Mouse (Mus musculus): ENCODE results near the gene 9030612E09Rik.

The 9030612E09Rik gene

GRCm38 (mm10) chr10:43174326-43175155 is at the start of gene 9030612E09Rik, which contains the start of gene Sobp:
9030612E09Rik (plus strand) TSS chr10:43174704.
Sobp (minus strand) TSS chr10:43174530.
- DNase-seq (ENCODE audit: low read depth, low spot score): no peak

- no peak for DNase-seq (ENCODE audit: low read depth, low spot score)
These were observed 45.8 kb upstream of the 9030612E09Rik start for GRCm38 (mm10) chr10:43128750-43129149.

GRCm38 (mm10) chr10:43134027-43134426 is 40.5 kb upstream of the 9030612E09Rik start:
- DNase-seq (ENCODE audit: low read depth, low spot score): no peak

DNA sequence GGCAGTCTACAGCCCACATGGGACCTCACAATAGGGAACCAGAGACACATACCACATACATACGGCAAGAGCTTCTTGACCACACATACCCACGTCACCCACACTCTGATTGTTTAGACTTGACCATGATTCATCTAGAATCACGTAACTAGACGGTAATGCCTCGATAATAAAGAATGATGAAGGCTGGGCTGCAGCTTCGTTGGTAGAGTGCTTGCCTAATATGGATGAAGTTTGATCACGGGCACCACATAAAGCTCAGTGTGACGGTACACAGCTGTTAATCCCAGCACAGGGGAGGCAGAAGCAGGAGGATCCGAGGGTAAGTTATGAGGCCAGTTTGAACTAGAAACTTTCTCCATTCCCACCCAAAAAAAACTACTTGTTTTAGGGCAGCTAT is 31.3 kb upstream of the 9030612E09Rik start:
- DNase-seq (ENCODE audit: low read depth, low spot score): peak; percentile 4

GRCm38 (mm10) chr10:43148456-43148855 is 26.0 kb upstream of the 9030612E09Rik start:
- no peak for DNase-seq (ENCODE audit: low read depth, low spot score)

GRCm38 (mm10) chr10:43152643-43153042 is 21.9 kb upstream of the 9030612E09Rik start:
- DNase-seq (ENCODE audit: low read depth, low spot score): no peak

GRCm38 (mm10) chr10:43155046-43155560 is 19.4 kb upstream of the 9030612E09Rik start:
- no peak for DNase-seq (ENCODE audit: low read depth, low spot score)

DNA sequence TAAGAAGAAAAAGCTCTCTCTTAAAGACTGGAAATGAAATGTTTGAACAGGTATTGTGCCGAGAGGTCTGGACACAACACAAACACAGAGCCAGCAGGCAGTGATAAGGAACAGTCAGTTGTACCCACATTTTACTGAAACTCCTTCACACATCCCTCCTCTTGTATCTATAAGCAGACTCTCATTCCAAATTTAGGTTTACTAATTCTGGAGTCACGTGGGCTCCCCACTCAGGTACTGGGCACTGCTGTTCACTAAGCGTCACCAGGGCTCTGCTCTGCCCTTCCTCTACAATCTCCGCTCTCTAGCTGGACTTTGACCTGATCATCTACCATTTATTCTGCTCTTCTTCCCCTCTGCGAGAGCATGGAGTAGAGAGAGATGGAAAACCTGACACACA is 15.6 kb upstream of the 9030612E09Rik start:
- no peak for DNase-seq (ENCODE audit: low read depth, low spot score)

DNA sequence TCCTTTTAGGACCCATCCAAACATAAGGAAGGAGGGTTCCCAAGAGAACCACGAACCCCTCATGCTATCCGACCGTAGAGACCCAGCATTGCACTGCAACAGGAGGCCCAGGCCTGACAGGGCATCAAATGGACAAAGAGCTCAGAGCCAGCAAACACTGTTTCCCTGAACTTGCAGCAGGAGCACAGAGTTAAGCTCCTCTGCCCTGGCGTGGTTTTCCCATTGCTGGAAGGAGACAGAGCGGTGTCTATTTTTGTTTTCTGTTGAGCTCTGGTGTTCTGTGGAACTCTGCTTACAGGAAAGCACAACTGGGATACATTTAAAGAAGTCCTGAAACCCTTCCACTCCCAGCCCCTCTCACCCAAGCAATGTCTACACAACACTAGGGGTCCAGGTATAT is 15.2 kb upstream of the 9030612E09Rik start:
- DNase-seq (ENCODE audit: low read depth, low spot score): no peak

DNA sequence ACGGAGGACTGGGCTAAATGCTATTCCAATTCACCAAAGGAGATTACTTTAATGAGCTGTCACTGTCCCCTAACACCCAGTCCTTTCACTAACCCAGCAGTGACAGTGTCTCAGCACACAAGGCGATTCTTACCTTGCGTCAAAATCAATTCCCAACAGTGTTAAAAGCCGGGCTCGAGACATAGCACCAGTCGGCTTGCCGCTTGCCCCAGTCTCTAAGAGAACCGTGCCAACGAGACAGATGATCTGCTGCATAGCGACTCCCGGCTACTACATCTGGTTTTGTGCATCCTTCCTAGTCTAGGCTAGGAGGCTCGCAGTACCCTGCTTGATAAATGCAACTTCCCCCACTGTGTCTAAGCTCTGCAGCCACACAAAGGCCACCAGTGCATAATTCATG is 12.2 kb upstream of the 9030612E09Rik start:
- no peak for DNase-seq (ENCODE audit: low read depth, low spot score)

- no peak for DNase-seq (ENCODE audit: low read depth, low spot score)
These were observed 10.1 kb upstream of the 9030612E09Rik start for GRCm38 (mm10) chr10:43164406-43164805.

DNA sequence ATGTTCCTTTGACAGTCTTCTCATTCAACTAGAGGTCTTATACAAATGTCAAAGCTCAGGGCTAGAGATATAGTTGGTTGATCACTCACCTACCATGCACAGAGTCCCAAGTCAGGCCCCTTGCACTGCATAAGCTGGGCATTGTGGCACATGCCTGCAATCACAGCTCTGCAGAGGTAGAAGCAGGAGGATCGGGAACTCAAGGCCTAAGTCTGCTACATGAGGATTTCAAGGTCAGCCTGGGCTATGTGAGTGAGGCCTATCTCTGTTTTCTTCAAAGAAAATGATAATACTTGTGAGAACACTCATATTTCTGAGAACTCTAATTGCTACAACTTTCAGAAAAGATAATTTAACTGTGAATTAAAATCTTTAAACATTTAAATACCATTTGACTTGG is 8.4 kb upstream of the 9030612E09Rik start:
- no peak for DNase-seq (ENCODE audit: low read depth, low spot score)

DNA sequence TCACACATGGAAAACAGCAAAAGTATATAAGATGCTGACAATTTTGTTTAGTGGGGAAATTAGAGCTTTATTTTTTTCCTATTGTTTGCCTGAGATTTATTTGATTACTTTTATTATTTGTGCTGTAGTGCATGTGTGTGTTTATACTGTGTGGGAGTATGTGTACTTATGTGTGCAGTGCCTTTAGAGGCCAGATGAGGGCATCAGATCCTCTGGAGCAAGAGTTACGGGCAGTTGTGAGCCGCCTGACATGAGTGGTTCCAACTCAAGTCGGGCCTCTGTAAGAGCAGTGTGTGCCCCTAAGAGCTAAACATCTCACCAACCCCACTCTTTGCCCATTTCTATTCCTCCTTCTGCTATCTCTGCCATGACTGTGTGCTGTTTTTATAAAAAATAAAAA is 7.7 kb upstream of the 9030612E09Rik start:
- DNase-seq (ENCODE audit: low read depth, low spot score): no peak

DNA sequence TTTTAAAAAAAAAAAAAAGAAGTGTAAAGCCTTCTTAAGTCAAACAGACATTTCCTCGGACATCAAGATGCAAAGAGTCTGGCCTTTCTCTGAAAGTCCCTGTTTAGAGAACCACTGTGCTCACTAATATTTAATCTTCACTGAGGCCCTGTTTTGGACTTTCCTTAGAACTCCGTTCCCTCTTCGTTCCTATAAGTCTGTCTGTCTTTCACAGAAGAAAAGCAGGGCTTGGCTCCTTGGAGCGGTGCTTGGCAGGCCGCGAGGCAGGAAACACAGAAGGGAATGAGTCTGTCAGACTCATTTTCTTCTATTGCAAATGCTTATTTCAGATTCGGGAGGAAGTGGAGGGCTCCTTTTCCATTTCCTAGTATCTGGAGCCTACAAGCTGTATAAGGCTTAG is 5.7 kb upstream of the 9030612E09Rik start:
- no peak for DNase-seq (ENCODE audit: low read depth, low spot score)

GRCm38 (mm10) chr10:43171106-43171505 is 3.4 kb upstream of the 9030612E09Rik start:
- no peak for DNase-seq (ENCODE audit: low read depth, low spot score)

- DNase-seq (ENCODE audit: low read depth, low spot score): peak; percentile 3
These were observed 2.4 kb upstream of the 9030612E09Rik start for GRCm38 (mm10) chr10:43172066-43172465.

DNA sequence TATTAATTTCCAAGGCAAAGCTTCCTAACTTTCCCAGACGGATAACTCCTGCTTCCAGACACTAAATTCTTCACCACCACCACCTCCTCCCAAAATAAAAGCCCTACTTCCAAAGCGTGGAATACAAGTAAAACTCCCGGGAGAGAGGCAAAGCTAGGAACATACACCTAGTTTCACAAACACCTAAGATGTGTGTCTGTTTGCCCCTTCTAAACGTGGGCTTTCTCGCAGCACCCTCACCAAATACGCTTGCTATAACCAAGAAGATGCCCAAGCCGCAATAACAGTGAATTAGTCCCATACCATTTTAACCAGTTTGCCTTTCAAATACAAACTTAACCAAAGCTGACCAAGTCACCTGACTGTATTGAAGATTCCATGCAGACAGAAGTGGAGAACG is 1.9 kb upstream of the 9030612E09Rik start:
- DNase-seq (ENCODE audit: low read depth, low spot score): no peak

DNA sequence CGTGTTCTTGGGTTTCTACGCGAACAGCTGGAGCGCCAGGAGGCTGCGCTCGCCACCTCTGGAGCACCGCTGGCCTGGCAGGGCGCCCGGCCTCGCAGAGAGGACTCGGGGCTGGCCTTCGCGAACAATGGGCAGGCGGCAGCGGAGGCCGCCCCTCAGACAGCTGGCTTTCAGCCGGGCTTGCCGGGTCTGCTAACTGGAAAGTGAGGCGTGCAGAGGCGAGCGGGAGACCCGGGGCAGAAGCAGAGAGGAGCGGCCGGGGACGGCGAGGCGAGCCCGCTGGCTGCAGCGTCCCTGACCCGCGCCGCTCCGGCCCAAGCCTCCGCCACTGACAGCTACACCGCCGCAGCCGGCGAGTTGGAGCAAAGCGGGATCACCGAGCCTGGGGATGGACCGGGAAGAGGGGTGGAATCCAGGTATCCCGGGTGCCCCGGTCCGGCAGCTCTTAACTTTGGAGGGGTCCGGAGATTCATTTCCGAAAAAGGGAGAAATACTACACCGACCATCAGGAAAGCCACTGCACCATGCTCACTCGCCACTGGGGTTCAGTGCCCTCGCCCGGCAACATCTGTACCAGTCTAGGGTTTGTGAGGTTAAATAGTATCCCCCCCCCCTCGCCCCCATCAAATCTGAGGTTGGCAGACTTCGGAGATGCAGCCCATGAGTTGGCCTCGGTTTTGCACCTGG is 1.2 kb upstream of the 9030612E09Rik start:
- DNase-seq (ENCODE audit: low read depth, low spot score): no peak

DNA sequence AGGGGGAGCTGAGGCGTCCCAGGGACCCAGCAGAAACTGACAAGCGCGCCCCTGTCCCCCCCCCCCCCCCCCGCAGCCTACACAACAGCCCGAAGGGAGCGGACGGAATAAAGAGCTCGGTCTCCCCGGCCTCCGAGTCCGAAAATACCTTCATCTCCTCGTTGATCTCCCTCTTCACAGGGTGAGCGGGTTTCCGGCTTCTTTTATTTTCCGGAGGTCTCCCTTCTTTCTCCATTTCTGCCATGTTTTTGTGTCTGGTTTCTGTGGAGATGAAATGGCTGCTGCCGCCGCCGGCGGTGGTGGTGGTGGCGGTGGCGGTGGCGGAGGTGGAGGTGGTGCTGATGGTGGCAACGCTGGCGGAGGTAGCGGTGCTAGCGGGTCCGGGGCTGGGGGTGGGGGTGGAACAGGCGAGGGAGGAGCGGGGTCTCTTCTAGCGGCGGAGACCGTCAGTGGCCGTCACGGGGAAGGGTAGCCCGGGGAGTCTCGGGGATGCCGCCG is 627 bp upstream of the 9030612E09Rik start:
- no peak for DNase-seq (ENCODE audit: low read depth, low spot score)

- DNase-seq (ENCODE audit: low read depth, low spot score): no peak
These were observed 675 bp downstream of the 9030612E09Rik start for GRCm38 (mm10) chr10:43175156-43175601.

DNA sequence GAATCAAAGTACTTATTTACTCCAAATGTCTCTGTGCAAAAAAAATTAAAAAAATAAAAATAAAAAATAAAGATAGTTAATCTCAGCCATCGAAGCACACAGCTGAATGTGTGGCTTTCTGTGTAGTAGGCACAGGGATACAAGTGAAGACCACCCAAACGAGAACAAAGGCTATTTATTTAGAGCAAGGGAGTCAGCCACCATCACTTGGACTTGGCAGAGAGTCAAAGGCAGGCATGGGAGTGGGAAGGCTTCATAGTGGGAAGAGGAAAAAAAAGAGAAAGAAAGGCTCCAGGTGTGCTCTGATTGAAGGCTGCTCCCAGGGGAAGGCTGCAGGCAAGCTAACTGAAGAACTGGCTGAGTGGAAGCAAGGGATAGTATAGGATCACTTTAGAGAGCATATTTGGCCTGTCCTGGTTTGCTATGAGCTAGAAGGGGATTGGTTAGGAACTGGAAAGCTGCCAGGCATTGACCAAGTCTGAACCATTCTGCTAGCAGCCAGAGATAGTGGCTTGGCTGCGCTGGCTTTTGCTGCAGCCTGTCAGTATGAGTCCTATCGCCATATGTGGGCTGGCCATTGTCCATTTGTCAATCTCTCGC is 5.9 kb downstream of the 9030612E09Rik start:
- DNase-seq (ENCODE audit: low read depth, low spot score): no peak

GRCm38 (mm10) chr10:43200206-43200605 is 25.7 kb downstream of the 9030612E09Rik start:
- DNase-seq (ENCODE audit: low read depth, low spot score): no peak
